Mouse (Mus musculus): ENCODE results near the gene Ypel4.

- TF ChIP-seq CTCF (IDR thresholded peaks at IDR 0.05), result no peak
- TF ChIP-seq EP300 (IDR thresholded peaks at IDR 0.05), result peak; percentile 86
Measured at GRCm38 (mm10) chr2:84750115-84750514, 16.3 kb downstream of the Ypel4 start.

Measured in lung, postnatal 0 days (tissue).